Mouse (Mus musculus): ENCODE results near the gene Slc26a11.

GRCm38 (mm10) chr11:119407381-119407780 lies 52.0 kb downstream of the Slc26a11 start:
- TF ChIP-seq CTCF (IDR thresholded peaks at IDR 0.05; ENCODE audit: low read depth) (no peak), EP300 (IDR thresholded peaks at IDR 0.05; ENCODE audit: low read depth) (no peak)

All from liver, embryonic 14.5 days (tissue).